Comparison of ENCODE assay signal across 20 mouse cellular contexts in the genomic region with DNA sequence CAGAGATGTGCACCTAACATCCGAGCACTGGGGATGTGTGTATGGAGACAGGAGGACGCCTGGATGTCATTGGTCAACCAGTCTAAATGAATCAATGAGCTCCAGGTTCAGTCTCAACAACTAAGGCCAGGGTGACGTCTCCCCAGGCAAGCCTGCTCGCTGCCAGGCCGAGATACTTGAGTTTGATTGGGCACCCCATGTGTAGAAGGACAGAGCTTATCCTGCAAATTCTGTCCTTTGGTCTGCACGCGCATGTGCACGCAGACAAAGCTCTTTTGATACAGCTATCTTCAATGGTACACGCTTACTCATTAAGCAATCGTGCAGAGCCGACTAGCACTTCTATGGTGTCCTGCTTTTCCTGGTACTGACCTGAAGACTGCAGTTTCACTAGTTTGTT. TPM values are rescaled to one million over a fixed set of nuclear protein-coding genes. Genes with fewer than 3 reads are reported as not detected.
DNase-seq lines count a peak whose midpoint lies in the region; ATAC-seq and TF ChIP-seq lines count a peak whose summit lies in the region.
"Had no signal": no experiment of that assay in that cellular context is flagged by ENCODE, and none has a peak within 500 bp of the region (broad histone marks: within the 10 kb centered on the region; RNA-seq: fewer than 3 reads in every experiment).

No protein-coding gene starts in this region.

- H3K27me3 ChIP-seq in heart, embryonic 10.5 days (ENCODE audit: insufficient read depth, poor library complexity, severe bottlenecking) = 0 out of 2 replicates have a peak, but pooled peaks cover 4% of the 10 kb centered on the region
- no peaks in the 10 kb centered on the region for H3K27me3 ChIP-seq in heart, adult 2 months (ENCODE audit: control insufficient read depth, insufficient read depth, low read length)
- no peaks in the 10 kb centered on the region for H3K27me3 ChIP-seq in stomach, postnatal 0 days (ENCODE audit: control insufficient read depth, insufficient read depth, low read length)
- H3K27me3 ChIP-seq: CH12.LX, Patski had no signal

- H3K27ac ChIP-seq in heart, embryonic 10.5 days = no peak overlapping the region
- no peak overlapping the region for H3K27ac ChIP-seq in heart, adult 2 months
- H3K27ac ChIP-seq in stomach, postnatal 0 days (replicated peaks) = no peak overlapping the region

- H3K36me3 ChIP-seq in heart, embryonic 10.5 days = no peaks in the 10 kb centered on the region
- no peaks in the 10 kb centered on the region for H3K36me3 ChIP-seq in heart, adult 2 months (ENCODE audit: control insufficient read depth, insufficient read depth, low read length)
- no peaks in the 10 kb centered on the region for H3K36me3 ChIP-seq in stomach, postnatal 0 days (ENCODE audit: control insufficient read depth, insufficient read depth, low read length)

- intact Hi-C loops in heart, adult 2 months (cut with DNase I) = loop anchor here (5.0 kb wide), 1 partner anchor 89 kb away; no protein-coding TSS in a partner anchor

- H3K79me2 ChIP-seq in heart, adult 2 months (replicated peaks; ENCODE audit: control insufficient read depth, insufficient read depth, low read length) = no peaks in the 10 kb centered on the region

- TF ChIP-seq EP300 in heart, adult 2 months (IDR thresholded peaks at IDR 0.05; ENCODE audit: insufficient read depth, low read depth, low read length) = no peak
- no peak for TF ChIP-seq EP300 in stomach, postnatal 0 days (optimal IDR thresholded peaks at IDR 0.05)

- peak; percentile 59; the same call in 1 of the 2 replicates for ATAC-seq in stomach, postnatal 0 days (ENCODE audit: low FRiP score, low TSS enrichment)
- ATAC-seq: activated CD4-positive, CD25-positive, alpha-beta regulatory T cell, adult 4 months; Patski had no signal

- no peak overlapping the region for H3K4me2 ChIP-seq in stomach, postnatal 0 days (replicated peaks; ENCODE audit: low read depth)

- H3K4me1 ChIP-seq in heart, embryonic 10.5 days = peaks cover 9% of the 10 kb centered on the region; the same call in 1 of the 2 replicates
- peaks cover 2% of the 10 kb centered on the region for H3K4me1 ChIP-seq in heart, adult 2 months (ENCODE audit: control insufficient read depth, insufficient read depth, low read length)
- no peaks in the 10 kb centered on the region for H3K4me1 ChIP-seq in stomach, postnatal 0 days (replicated peaks; ENCODE audit: control insufficient read depth, insufficient read depth)

- DNase-seq in heart, adult 11 months = peak; percentile 78
- no peak for DNase-seq in heart, adult 18-20 months
- peak; percentile 71 for DNase-seq in heart, embryonic 10.5 days (ENCODE audit: low spot score)
- DNase-seq in heart, adult 2 months = no peak
- no peak for DNase-seq in stomach, postnatal 0 days (ENCODE audit: low spot score)
- DNase-seq in left cerebral cortex, adult 9 months (ENCODE audit: low spot score in 2 of 2) = no peak
- DNase-seq: adrenal gland, adult 2 months; adrenal gland, adult 8-10 months; adrenal gland, postnatal 10 days; adrenal gland, postnatal 14 days; adrenal gland, postnatal 25 days; adrenal gland, postnatal 36 days; B cell, adult 2 months; cerebellum, adult 11 months; cerebellum, adult 11-12 months; cerebellum, adult 18-20 months had no signal

- no peak for TF ChIP-seq CTCF in heart, adult 2 months (IDR thresholded peaks at IDR 0.05)
- TF ChIP-seq CTCF in stomach, postnatal 0 days (IDR thresholded peaks at IDR 0.05; ENCODE audit: low read depth) = no peak

- WGBS in heart, embryonic 10.5 days = 84% methylated on average over 11 of the region's 11 CpGs
- WGBS in heart, adult 2 months = 92% methylated on average over 11 of the region's 11 CpGs
- WGBS in stomach, postnatal 0 days = 78% methylated on average over 11 of the region's 11 CpGs

- no peak overlapping the region for H3K4me3 ChIP-seq in heart, embryonic 10.5 days
- no peak overlapping the region for H3K4me3 ChIP-seq in heart, adult 2 months
- no peak overlapping the region for H3K4me3 ChIP-seq in stomach, postnatal 0 days (ENCODE audit: low read depth, low read length)

- H3K9ac ChIP-seq in heart, adult 2 months (ENCODE audit: low read depth, low read length) = no peak overlapping the region
- H3K9ac ChIP-seq in stomach, postnatal 0 days (ENCODE audit: low read length) = no peak overlapping the region

- no peaks in the 10 kb centered on the region for H3K9me3 ChIP-seq in heart, embryonic 10.5 days
- H3K9me3 ChIP-seq in stomach, postnatal 0 days (ENCODE audit: control insufficient read depth, low read length) = no peaks in the 10 kb centered on the region
- H3K9me3 ChIP-seq: G1E had no signal

- TF ChIP-seq POLR2A in heart, adult 2 months (IDR thresholded peaks at IDR 0.05; ENCODE audit: insufficient read depth, low read depth, low read length) = no peak

RNA-seq across cellular contexts. Expression of a gene that starts 24.3 kb away (rescaled TPM):
- total RNA-seq in heart, adult 18-20 months (2021) = 10 to 100 TPM; 32.9 to 33.2 TPM
- polyA plus RNA-seq in heart, embryonic 10.5 days (2016; fragmentation: Nextera tagmentation; extraction: Ambion mirVana) = 18.0 and 25.3 TPM in 2 replicates
- 10 to 100 TPM; 29.8 to 34.2 TPM for total RNA-seq in heart, adult 2 months (2021)
- 13.8 and 19.8 TPM in 2 replicates for polyA plus RNA-seq in heart, adult 2 months (2012; rRNA removed)
- polyA plus RNA-seq in stomach, postnatal 0 days (2015; fragmentation: Nextera tagmentation; extraction: Ambion mirVana) = 8.7 and 9.0 TPM in 2 replicates

Comparison
In these comparisons a context has a peak if more than half of its experiments do, and no peak if none do; other contexts are left out.
1. DNase-seq: peak in heart, adult 11 months (single experiment) and heart, embryonic 10.5 days (single experiment); none in heart, adult 18-20 months (0 of 2), heart, adult 2 months (0 of 2), stomach, postnatal 0 days (single experiment) and left cerebral cortex, adult 9 months (0 of 2).